Mouse (Mus musculus): ENCODE measurements around the gene Catsperd.

DNA sequence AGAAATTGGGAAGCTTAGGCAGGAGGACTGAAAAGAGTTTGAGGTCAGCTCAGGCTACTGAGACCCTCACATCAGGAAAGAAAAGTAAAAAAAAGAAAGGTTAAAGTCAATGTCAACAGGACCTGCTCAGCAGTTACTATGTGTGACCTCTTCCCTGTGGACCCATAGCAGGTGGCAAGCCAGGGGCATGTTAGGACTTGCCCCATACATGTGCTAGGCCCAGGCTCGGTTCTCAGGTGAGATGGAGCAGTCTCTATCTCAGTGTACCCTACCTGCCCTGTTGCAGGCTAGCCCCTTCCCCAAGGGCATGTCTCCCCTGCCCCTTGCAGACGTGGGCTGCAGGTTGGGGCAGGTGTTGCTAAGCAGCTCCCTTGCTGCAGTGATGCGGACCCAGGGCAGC, 81.8 kb downstream of the Catsperd start:
- TF ChIP-seq CTCF (IDR thresholded peaks at IDR 0.05; ENCODE audit: extremely low read depth, insufficient read length, insufficient replicate concordance, low read depth, low read length) (no peak), POLR2A (IDR thresholded peaks at IDR 0.05; ENCODE audit: low read depth, low read length) (no peak)
